Mouse (Mus musculus) heart, embryonic 16.5 days (tissue): ENCODE data around the gene Mars2. TPM values are rescaled to one million over a fixed set of nuclear protein-coding genes. Genes with fewer than 3 reads are reported as not detected.

Experiments used
- ATAC-seq: fragments of 200-750 bp; cut with Nextera tagmentation; replicated peaks from 2 replicates; pipeline ENCODE4 v1.8.0; 2017; ENCODE audit warnings: moderate number of reproducible peaks; ENCODE audit not compliant: insufficient read depth, low FRiP score; ENCODE audit errors: extremely low read depth
- H3K27ac ChIP-seq: fragments of 300-500 bp; sonication (generic); 2 replicates; pipeline ENCODE4 v1.5.1; 2014; ENCODE audit warnings: mild to moderate bottlenecking, low read length, control low read depth, moderate library complexity
- H3K27me3 ChIP-seq: fragments of 300-500 bp; sonication (generic); 2 replicates; pipeline ENCODE4 v1.6.1; 2014; ENCODE audit warnings: low read length, mixed read lengths; ENCODE audit not compliant: control insufficient read depth, insufficient read depth
- H3K36me3 ChIP-seq: fragments of 300-500 bp; sonication (generic); 2 replicates; pipeline ENCODE4 v1.6.1; 2014; ENCODE audit not compliant: control insufficient read depth, insufficient read depth
- H3K4me1 ChIP-seq: fragments of 300-500 bp; sonication (generic); 2 replicates; pipeline ENCODE4 v1.6.1; 2014; ENCODE audit warnings: low read length, mixed read lengths; ENCODE audit not compliant: control insufficient read depth, insufficient read depth
- H3K4me2 ChIP-seq: fragments of 300-500 bp; sonication (generic); 2 replicates; pipeline ENCODE4 v1.6.1; 2014; ENCODE audit warnings: low read depth, mild to moderate bottlenecking, control low read depth, low read length
- H3K4me3 ChIP-seq: fragments of 300-500 bp; sonication (generic); 2 replicates; pipeline ENCODE4 v1.5.1; 2014; ENCODE audit warnings: mild to moderate bottlenecking, control low read depth, low read length
- H3K9ac ChIP-seq: fragments of 300-500 bp; sonication (generic); 2 replicates; pipeline ENCODE4 v1.6.1; 2014; ENCODE audit warnings: low read length, control low read depth
- H3K9me3 ChIP-seq: fragments of 300-500 bp; sonication (generic); replicated peaks from 2 replicates; pipeline ENCODE4 v1.6.1; 2016; ENCODE audit warnings: low read length; ENCODE audit not compliant: control insufficient read depth
- WGBS: fragments of 180-500 bp; shearing (Covaris S2); extraction: QIAGEN DNeasy Blood & Tissue Kit; methylation state at CpG from one replicate; pipeline ENCODE4 v1.1.7; 2014; 5-methylcytosine and 5-hydroxymethylcytosine counted together
- polyA plus RNA-seq: library from polyadenylated mRNA; unstranded; fragments of >200 nt; fragmentation: Nextera tagmentation; extraction: Ambion mirVana; gene quantifications from 2 replicates; pipeline ENCODE4 v1.2.1, GENCODE M21; 2015

Mars2 gene
- polyA plus RNA-seq, 1 experiment from 2014 or later: 3.8 TPM

DNA sequence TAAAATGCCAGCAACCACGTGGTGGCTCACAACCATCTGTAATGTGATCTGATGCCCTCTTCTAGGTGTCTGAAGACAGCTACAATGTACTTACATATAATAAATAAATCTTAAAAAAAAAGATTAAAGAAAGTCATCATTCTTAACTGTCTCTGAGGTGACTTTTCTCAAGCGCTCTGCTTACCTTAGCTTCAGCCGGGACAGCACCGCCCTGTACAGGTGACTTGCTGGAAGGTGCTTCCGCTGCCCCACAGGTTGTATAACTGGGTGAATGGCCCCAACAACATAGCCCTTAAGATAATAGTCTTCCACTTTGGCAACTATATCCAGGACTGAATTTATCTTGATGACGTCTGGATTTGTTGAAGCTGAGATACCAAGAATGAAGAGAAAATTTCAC, 23.0 kb upstream of the Mars2 start:
- no peaks in the 10 kb centered on the region for H3K27me3 ChIP-seq
- no peak overlapping the region for H3K4me3 ChIP-seq
- H3K9ac ChIP-seq: no peak overlapping the region
- ATAC-seq: no peak
- H3K36me3 ChIP-seq: no peaks in the 10 kb centered on the region
- H3K4me2 ChIP-seq: no peak overlapping the region
- H3K27ac ChIP-seq: no peak overlapping the region
- peaks cover 25% of the 10 kb centered on the region for H3K4me1 ChIP-seq
- H3K9me3 ChIP-seq: no peaks in the 10 kb centered on the region
- 82% methylated on average over 6 of the region's 6 CpGs for WGBS

GRCm38 (mm10) chr1:55215185-55215813, 21.7 kb upstream of the Mars2 start:
- Histone ChIP-seq H3K9me3 (no peaks in the 10 kb centered on the region), H3K27me3 (no peaks in the 10 kb centered on the region), H3K9ac (no peak overlapping the region), H3K4me1 (peaks cover 16% of the 10 kb centered on the region), H3K36me3 (no peaks in the 10 kb centered on the region), H3K4me2 (no peak overlapping the region), H3K4me3 (no peak overlapping the region), H3K27ac (peak overlapping the region; percentile 37)
- WGBS: 67% methylated on average over 11 of the region's 11 CpGs
- ATAC-seq: no peak

- WGBS: 26% methylated on average over 2 of the region's 2 CpGs
- peak overlapping the region; percentile 52 for H3K27ac ChIP-seq
- no peaks in the 10 kb centered on the region for H3K36me3 ChIP-seq
- H3K4me1 ChIP-seq: peaks cover 22% of the 10 kb centered on the region
- no peaks in the 10 kb centered on the region for H3K27me3 ChIP-seq
- no peaks in the 10 kb centered on the region for H3K9me3 ChIP-seq
- no peak overlapping the region for H3K4me3 ChIP-seq
- H3K4me2 ChIP-seq: no peak overlapping the region
- no peak for ATAC-seq
- H3K9ac ChIP-seq: no peak overlapping the region
Observed at GRCm38 (mm10) chr1:55217191-55217590, 19.8 kb upstream of the Mars2 start.

DNA sequence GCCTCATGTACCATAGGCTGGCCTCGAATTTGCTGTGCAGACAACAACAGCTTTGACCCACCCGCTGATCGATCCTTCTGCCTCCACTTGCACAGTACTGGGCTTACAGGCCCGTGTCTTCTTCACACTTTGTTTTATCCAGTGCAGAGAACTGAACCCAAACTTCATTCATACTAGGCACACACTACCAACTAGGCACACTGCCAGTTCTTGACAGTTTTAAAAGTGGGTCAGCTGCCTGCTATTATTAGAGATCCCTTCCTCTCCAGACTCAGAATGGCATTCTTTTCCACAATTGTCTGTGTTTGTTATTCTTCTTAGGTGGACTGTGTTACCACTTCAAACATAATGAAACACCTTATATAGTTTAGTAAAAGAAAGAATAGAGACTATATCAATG, 15.6 kb upstream of the Mars2 start:
- ATAC-seq: peak; percentile 65; the same call in 1 of the 2 replicates

DNA sequence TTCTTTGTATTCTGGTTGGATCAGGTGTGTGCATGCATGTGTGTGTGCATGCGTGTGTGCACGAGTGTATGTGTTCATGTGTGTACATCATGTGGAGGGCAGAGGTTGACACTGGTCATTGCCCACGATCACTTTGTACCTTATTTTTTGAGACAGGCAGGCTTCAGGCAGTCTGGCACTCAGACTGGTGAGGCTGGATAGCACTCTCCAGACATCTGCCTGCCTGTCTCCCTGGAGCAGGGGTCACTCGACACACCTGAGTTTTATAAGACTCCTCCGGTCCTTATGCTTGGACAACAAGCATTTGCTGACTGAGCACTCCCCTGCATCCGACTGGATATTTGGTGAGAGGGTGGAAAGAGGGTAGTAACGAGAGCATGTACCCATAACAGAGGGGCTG, 14.0 kb upstream of the Mars2 start:
- no peak overlapping the region for H3K4me3 ChIP-seq
- H3K36me3 ChIP-seq: no peaks in the 10 kb centered on the region
- ATAC-seq: no peak
- H3K9ac ChIP-seq: no peak overlapping the region
- H3K27ac ChIP-seq: no peak overlapping the region
- H3K27me3 ChIP-seq: no peaks in the 10 kb centered on the region
- WGBS: 88% methylated on average over 7 of the region's 7 CpGs
- H3K4me2 ChIP-seq: no peak overlapping the region
- peaks cover 13% of the 10 kb centered on the region for H3K4me1 ChIP-seq
- H3K9me3 ChIP-seq: no peaks in the 10 kb centered on the region

More for the DNA sequence above, 15.6 kb upstream of the Mars2 start:
- Histone ChIP-seq H3K27me3 (no peaks in the 10 kb centered on the region), H3K4me3 (no peak overlapping the region), H3K4me1 (peaks cover 24% of the 10 kb centered on the region), H3K4me2 (peak overlapping the region; percentile 39; the same call in 1 of the 2 replicates), H3K9me3 (no peaks in the 10 kb centered on the region), H3K36me3 (no peaks in the 10 kb centered on the region), H3K27ac (peak overlapping the region; percentile 37), H3K9ac (no peak overlapping the region; the same call in 1 of the 2 replicates)
- 48% methylated on average over 4 of the region's 4 CpGs for WGBS

DNA sequence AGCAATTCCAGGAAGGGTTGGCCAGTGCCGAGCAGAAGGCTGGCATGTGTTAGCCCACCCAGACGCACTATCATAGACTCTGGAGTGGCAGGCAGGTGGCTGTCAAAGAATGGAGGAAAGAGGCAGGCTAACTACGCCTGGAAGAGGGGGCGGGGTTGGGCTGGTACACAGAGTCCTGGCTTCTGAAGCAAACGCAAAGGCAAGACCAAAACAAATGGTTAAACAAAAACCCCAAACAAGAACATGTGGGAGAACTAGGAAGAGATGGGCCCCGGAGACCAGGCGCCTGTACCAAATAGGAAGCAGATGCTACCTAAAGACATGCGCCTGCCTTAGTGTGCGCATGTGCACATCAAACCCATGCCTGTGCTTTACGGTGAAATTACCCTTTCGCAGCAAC, 12.9 kb upstream of the Mars2 start:
- H3K4me2 ChIP-seq: peak overlapping the region; percentile 60; the same call in 1 of the 2 replicates
- 74% methylated on average over 11 of the region's 11 CpGs for WGBS
- H3K27me3 ChIP-seq: no peaks in the 10 kb centered on the region
- peaks cover 12% of the 10 kb centered on the region for H3K4me1 ChIP-seq
- H3K9me3 ChIP-seq: no peaks in the 10 kb centered on the region
- H3K9ac ChIP-seq: no peak overlapping the region
- H3K27ac ChIP-seq: no peak overlapping the region
- H3K4me3 ChIP-seq: no peak overlapping the region
- H3K36me3 ChIP-seq: no peaks in the 10 kb centered on the region
- ATAC-seq: no peak

DNA sequence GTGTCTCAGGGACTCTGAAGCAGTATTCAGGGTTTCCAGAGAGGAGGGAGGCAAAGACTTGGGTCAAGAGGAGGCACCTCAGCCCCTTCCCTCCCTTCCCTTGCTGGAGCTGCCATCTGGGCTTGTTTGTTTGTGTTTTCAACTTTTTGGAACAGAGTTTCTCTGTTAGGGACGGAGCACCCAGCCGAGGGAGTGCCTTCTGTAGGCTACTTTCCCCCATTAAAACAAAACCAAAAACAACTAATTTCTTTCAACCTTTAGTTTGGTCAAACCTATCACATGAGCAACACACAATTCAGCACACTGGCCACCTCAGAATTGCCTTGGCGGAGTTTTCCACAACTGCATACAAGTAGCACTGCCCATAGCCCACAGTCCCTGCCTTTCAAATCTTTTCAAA, 11.6 kb upstream of the Mars2 start:
- Histone ChIP-seq H3K36me3 (no peaks in the 10 kb centered on the region), H3K4me1 (peaks cover 12% of the 10 kb centered on the region), H3K4me2 (peak overlapping the region; percentile 60), H3K27me3 (no peaks in the 10 kb centered on the region), H3K4me3 (peak overlapping the region; percentile 53), H3K27ac (peak overlapping the region; percentile 35), H3K9me3 (no peaks in the 10 kb centered on the region), H3K9ac (peak overlapping the region; percentile 69)
- WGBS: 40% methylated on average over 3 of the region's 3 CpGs
- ATAC-seq: no peak

GRCm38 (mm10) chr1:55226011-55226857, 10.7 kb upstream of the Mars2 start, which contains the start of gene Rftn2:
Rftn2 (minus strand) TSS chr1:55226782.
- H3K27me3 ChIP-seq: no peaks in the 10 kb centered on the region
- peak; percentile 56 for ATAC-seq
- 4% methylated on average over 26 of the region's 26 CpGs for WGBS
- no peaks in the 10 kb centered on the region for H3K36me3 ChIP-seq
- H3K4me2 ChIP-seq: peak within 1 kb of the TSS; percentile 60
- H3K4me1 ChIP-seq: peaks cover 9% of the 10 kb centered on the region
- H3K9me3 ChIP-seq: no peaks in the 10 kb centered on the region
- H3K9ac ChIP-seq: peak within 1 kb of the TSS; percentile 69
- H3K27ac ChIP-seq: peak within 1 kb of the TSS; percentile 63
- H3K4me3 ChIP-seq: peak within 1 kb of the TSS; percentile 62

GRCm38 (mm10) chr1:55227376-55227775, 9.6 kb upstream of the Mars2 start:
- no peaks in the 10 kb centered on the region for H3K36me3 ChIP-seq
- no peak overlapping the region for H3K27ac ChIP-seq
- no peak for ATAC-seq
- H3K4me1 ChIP-seq: peaks cover under 1% of the 10 kb centered on the region
- no peaks in the 10 kb centered on the region for H3K9me3 ChIP-seq
- H3K4me2 ChIP-seq: no peak overlapping the region
- 71% methylated on average over 1 of the region's 1 CpGs for WGBS
- H3K27me3 ChIP-seq: no peaks in the 10 kb centered on the region
- H3K9ac ChIP-seq: no peak overlapping the region
- no peak overlapping the region for H3K4me3 ChIP-seq
